Mouse (Mus musculus) thymus, adult 18-20 months (tissue): Measurements from ENCODE around the gene Sash1.

Experiments used
- DNase-seq, 2 experiments: peaks; one replicate each; pipeline ENCODE4 v3.0.0; 2022; ENCODE audit warnings: mixed read lengths in 2 of 2

Sash1 gene

DNA sequence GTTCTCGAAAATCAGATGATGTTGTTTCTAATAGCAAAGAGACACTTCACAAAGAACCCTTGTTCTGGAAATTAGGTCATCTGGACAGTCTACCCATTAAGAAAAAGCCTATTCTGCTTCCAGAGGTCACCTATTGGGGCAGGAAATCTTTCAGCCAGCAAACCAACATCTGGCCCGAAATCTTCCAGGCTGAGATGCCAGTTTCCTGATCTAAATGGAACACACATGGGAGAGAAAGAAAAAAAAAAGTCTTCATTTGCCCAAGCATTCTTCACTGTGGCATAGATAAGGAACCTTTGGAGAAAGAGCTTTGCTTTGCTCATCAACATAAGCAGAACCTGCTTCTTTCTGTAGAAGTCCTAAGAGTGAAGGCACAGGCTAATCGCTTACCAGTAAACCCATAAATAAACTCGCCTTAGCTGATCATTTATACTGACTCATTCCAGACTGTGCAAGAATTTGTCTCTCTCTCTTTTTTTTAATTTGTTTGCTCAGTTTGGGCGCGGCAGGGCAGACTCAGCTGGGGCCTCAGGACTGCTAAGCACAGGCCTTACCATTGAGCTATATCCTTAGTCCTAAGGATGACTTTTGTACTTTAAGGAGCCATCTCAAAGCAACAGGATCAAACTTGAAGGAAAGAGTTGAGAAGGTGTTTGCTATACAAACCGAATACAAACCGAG lies 13.1 kb upstream of the Sash1 start:
- no peak for DNase-seq

DNA sequence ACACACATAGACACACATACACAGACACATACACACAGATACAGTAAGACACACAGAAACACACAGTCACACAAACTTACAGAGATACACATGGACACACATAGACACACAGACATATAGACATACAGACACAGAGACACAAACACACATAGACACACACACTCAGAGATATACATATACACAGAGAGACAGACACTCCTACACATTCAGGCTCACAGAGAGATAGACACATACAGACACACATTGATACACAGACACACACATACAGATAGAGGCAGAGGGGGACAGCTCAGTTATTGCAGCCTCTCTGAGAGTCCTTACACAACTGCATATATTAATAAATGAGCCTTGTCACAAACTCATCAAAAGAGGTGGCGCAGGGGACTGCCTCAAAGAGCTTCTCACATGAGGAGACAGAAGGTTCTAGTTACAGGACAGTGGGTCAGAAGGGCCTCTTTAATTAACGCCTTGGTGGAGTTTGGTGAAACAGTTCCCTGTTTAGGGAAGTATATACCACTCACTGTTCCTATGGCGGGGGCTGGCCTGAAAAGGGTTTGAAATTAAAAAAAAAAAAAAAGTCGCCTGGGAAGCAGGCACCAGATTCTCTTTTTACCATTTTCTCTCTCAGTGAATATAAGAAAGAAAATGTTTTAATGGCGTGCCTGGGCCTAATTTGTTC lies 12.4 kb upstream of the Sash1 start:
- no peak for DNase-seq

DNA sequence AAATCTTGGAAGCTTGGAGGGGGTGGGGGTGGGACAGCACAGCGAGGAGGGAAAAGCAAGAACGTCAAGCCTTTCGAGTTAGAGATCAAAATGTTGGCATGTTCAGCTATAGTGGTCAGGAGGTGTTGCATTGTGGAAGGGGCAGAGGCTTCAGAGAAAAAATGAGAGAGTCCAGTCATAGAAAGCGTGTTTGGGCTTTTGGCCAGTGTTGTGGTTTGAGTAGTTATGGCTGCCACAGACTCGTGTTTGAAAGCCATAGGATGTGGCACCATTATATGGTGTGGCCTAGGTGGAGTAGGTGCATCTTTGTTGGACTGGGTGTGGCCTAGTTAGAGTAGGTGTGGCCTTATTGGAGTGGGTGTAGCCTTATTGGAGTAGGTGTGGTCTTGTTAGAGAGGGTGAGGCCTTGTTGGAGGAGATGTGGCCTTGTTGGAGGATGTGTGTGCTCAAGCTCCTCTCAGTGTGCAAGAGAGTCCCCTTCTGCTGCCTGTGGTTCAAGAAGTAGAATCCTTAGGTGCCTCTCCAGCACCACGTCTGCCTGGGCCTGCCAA lies 9.2 kb upstream of the Sash1 start:
- no peak for DNase-seq

DNA sequence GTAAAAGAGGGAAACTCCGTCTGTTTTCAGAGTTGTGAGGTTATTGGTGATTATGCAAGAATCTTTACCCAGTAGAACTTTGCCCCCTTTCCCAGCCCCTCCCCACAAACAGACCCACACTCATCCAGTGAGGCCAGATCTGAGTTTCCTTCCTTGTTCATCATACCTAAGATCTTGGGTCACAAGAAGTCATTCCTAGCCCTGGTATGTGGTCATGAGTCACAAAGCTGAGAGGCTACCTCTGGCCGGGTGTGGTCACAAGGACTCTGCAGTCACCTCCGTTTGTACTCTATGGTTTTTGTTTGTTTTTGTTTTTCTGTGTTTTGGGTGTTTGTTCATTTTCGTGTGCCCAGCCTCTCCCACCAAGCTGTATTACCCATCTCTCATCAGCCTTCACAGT lies 4.6 kb upstream of the Sash1 start:
- DNase-seq = no peak

DNA sequence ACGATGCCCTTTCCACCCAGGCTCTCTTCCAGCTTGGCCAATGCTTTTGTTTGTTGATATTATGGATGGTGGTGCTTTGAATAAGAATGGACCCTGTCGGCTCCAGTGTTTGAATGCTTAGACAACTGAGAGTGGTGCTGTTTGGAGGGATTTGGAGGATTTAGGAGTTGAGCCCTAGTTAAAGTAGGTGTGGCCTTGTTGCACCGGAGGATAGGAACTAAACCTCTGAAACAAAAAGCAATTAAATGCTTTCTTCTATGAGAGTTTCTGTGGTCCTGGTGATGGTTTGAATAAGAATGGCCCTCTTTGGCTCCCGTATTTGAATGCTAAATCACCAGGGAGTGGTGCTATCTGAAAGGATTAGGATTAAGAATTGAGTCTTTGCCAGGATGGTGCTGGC lies 3.5 kb upstream of the Sash1 start:
- no peak for DNase-seq

DNA sequence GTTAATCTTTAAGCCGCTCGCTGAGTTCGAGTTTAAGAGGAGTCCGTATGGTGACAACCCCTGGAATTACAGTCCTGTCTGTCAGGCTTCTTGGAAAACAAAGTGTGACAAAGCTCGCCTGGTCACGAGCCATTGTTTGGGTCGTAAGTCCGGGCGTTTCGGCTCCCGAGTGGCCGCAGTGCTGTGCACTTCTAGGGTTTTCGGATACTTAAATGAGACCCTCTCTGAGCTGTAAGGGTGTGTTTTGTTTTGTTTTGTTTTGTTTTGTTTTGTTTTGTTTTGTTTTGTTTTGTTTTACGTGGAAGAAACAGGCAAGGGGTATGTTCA lies 621 bp upstream of the Sash1 start:
- no peak for DNase-seq

DNA sequence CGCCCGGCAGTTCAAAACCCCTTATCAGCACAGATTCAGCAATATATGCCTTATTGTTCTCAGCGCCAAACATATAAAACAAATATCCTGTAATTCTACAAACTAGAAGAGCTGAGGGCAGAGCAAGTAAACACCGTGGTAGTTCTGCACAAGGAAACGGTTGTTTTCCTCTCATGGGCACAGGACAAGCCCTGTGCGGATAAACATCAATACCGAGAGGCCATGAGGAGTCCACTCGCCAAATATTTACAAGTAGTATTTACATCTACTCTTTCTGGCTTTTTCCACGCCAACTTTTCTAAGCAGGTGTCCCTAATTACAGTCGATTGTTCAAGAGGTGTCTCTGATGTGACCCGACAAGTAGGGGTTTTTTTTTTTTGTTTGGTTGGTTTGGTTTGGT lies 669 bp downstream of the Sash1 start:
- DNase-seq = no peak

DNA sequence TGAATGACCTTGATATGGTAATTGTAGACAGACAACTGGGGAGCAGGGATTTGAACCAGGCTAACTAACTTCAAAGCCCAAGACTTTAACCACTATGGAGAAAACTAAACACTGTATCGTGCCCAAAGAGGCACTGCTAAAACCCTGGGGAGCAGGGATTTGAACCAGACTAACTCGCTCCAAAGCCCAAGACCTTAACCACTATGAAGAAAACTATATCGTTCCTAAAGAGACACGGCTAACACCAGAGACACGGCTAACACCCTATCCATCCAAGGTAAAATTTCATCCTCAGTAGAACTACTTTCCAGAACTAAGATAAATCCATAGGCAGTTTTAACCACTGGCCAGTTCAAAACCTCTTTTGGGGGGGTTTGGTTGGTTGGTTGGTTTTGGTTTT lies 1.3 kb downstream of the Sash1 start:
- no peak for DNase-seq

DNA sequence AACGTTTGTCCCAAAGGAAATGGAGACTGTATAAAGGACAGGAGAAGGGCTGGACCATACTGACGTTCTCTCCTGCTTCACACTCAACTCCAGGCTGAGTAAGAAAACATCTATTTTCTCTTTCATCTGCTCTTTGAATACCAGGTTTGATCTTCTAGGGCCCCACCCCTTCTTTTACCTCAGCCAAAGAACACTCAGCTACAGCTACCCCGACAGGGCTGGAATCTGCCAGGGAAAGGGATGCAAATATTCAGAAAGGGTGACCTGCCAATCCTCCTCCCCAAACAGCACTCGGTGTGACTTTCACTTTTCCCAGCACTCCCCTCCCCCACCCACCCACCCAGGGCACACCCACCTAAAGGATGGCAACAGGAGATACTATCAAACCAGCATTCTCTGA lies 2.2 kb downstream of the Sash1 start:
- DNase-seq = no peak

DNA sequence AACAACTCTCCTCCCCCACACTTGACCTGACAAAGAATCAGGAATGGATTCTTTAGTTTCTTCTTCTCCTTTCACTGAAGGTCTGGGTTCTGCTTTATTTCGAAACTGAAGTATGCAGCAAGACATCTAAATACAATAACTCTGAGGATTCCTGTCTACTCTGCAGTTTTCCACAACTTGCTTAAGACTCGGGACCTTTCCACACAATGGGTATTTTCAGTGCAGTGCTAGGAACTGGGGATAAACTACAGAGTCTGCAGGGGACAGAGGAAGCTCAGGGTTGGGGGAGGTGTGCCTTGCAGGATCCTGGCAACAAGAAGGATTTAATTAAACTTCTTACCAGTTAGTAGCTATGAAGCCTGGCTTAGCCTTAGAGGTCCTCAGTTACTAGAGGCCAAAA lies 4.1 kb downstream of the Sash1 start:
- DNase-seq = no peak

DNA sequence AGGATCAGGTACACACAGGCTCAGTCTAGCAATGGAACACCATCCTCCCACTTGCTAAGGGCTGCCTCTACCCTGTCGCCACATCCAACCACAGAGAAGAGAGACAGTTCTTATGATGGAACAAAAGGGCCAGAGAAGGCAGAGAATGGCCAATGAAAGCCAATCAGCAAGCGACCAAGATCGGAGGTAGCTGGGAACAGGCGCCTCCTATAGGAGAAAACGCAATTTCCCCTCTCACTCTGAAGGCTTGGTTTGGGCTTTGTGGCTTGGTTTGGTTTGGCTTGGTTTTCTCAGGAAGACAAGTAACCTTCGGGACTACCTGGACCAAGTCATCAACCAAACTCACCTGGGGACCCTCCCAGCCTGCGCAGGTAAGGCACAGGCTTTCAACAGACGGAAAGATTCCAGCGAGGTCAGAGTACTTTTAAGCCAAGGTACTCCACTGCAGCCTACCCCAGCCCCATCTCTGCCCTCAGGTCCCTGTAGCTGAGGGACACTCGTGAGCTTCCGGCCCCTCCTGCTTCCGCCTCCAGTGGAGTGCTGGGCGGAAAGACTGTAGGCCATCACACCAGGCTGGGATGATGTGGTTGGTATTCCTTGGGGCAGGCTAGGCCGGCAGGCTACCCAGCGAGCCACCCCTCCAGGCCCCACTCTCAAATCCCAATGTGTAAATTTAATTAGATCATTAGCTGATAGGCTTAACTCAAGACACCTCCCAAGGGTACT lies 4.8 kb downstream of the Sash1 start:
- no peak for DNase-seq

DNA sequence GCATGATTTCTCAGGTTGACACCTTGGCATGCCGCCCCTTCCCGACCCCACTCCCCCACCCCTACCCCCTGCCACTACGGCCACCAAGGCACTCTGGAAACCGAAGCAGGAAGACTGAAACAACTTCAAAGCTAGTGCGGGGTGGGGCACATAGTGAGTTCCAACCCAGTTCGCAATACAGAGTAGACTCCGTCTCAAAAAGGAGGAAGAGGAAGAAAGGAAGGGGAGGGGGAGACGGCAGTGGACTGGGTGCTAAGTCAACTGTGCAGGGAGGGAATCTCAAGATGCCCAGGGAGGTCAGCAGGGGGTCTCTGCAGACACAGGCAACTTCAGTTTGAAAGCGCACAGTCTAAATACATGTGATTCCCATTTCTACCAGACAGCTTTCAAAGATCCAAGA lies 7.0 kb downstream of the Sash1 start:
- no peak for DNase-seq

DNA sequence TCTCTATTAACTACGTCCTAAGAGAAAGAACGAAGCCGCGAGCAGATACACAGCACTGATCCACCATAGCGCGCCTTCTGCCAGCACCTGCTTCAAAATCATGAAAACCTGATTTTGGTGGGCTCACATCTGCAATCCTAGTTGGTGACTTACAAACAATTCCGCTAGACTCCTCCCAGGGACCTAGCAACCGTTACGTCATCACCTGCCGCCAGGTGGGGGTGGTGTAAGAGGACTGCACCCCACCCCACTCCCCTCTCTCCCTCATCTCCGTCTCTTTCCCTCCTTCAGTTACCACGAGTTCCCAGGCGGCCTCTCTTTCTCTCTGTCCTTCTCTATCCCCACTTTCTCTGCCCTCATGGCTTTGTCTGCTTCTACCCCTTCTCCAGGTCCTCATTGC lies 7.5 kb downstream of the Sash1 start:
- DNase-seq = no peak

DNA sequence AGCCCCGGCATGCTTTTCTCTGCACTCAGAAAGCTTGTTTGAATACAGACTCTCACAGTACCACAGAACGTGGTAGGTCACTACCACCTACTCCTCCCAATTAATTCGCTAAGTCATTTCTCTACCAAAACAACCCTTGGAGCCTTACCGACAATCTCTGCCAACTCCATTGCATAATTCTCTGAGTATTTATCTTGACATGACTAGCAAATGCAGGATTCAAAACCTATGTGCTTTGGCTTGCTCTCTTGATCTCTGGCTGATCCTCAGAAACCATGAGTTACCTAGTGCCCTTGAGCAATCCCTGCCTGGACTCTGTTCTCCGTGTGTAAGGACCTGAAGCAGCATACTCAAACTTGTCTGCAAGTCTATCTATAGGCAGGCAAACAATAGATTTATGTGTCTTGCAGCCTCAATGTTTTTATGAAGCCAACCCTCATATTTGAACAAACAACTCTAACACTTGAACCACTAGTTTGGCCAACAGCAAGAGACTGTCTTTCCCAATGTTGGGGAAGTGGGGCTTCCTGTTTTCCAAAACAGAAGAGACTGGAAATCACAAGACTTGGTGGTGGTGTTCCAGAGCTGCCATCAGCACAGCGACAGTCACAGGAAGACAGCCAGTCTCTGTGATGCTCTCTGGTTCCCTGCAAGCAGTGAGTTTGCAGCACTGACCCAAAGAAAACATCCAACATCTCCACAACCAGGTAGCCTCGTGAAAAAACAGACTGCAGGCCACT lies 12.1 kb downstream of the Sash1 start:
- no peak for DNase-seq

DNA sequence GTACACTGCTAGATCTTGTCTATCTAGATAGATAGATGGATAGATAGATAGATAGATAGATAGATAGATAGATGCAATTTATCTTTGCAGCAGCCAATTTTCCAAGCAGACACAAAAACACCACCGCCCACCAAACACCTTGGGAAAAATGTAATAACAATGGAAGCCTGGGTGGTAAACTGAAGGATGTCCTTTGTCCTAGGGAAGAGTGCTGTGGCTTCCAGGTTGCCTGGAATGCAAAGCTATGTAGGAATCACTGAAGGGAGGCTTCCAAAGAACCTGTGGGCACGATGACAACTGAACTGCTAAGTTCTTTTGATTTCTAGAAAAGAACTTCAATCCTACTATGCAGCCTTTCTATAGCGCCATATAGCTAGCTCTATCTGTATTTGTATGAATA lies 13.1 kb downstream of the Sash1 start:
- no peak for DNase-seq

DNA sequence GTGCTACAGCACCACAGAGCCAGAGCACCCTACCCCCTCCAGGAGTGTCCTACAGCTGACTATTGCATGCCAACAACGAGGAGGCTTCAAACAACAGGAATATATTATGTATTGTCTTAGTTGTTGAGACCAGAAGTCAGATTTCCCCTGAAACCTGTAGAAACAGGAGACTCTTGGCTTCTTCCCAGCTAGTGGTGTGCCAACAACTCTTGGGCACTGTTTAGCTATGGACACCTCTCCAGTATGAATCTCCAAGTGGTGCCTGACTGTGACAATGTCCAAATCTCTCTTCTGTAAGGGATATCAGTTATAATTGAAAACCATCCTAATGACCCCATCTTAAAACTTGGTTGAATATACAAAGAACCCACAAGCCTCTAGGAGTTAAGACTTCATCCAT lies 13.9 kb downstream of the Sash1 start:
- DNase-seq = no peak

DNA sequence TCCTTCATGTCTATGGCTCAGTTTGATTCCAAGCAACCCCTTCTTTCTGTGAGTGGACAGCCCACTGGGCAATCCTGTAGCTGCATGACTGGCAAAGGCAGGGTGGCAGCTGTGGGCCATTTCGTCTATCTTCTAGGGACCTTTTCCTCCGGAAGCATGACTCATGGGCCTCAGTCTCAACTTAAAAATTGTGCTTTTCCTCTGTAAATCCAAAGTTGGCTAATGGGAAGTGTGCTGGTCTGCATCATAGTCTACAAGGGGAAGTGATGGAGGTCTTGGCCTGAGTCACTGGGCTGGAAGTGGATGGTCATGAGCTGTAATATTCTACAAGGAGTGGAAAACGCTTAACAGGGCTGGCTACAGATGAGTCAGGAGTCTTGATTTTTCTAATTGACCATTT lies 15.5 kb downstream of the Sash1 start:
- DNase-seq = no peak

DNA sequence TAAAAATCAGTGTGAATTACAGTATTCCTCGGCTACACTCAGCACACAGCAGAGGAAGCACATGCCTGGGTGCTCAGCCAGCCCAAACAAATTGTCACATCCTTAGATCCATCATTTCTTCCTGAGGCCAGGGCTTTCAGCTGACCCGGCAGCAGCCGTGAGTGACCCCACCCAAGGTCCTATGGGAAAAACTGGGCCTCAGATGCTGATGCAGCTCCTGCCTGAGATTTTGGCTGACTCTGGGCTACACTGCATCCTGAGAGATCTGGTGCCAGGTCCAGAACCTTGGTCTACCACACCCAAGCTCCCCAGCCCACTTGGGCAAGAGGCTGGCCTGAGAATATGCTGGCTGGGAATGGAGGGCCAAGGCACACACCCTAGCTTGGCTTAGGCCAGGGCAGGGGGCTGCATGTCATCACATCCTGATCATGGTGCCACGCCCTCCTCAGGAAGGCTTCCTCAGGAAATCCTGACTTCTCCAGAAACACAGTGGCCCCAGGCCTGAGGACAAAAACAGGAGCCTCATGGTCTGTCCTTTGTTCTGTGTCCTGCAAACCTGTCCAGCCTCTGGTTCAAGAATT lies 19.7 kb downstream of the Sash1 start:
- no peak for DNase-seq

DNA sequence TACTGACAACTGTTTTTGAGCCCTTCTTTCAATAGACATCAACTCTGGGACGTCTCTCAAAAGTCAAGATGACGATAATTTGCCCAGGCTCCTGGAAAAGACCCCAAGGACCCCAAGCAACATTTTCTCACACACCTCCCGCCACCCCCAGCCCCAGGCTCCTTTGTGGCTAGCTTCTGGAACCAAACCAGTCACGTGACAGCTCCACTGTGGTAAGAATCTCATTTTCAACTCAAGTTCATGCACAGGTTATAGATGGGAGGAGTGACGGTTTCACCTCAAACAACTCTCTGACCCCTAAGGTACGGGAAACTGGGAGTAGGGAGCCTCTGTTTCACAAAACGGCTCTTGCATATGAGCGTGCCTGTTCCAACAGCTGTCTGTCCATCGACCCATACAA lies 25.2 kb downstream of the Sash1 start:
- no peak for DNase-seq

DNA sequence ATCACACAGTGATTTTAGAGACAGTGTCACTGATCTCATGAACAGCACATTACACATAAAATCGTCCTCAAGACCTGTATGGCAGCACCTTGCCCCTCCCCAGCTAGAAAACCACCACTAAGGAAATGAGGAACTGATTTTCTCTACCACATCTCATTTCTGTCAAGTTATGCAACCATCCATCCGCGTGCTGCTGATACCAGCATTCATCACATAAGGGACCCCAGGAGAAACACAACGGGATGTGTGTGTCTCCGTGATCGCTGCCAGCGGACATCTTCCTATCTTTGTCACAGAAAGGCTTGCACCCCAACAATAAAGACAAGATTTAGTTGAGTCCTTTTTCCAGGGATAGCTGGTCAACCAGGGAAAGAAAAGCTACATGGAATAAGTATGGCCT lies 27.2 kb downstream of the Sash1 start:
- no peak for DNase-seq

DNA sequence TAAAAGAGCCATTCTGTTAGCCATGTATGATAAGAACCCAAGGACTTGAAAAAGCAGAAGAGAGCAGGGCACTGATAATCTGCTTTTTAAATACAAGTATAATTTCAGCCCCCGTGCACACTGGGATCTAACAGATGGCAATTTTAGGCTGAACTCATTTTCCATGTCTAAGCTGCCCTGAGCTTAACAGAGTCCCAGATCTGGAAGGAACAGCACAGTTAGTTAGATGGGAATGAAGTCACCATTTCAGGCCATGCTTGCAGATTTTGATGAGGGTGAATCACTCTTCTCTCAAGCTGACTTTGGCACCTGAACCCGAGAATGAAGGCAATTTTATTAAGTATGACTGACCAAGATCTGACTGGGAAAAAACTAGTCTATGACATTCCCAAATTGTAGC lies 28.9 kb downstream of the Sash1 start:
- no peak for DNase-seq

DNA sequence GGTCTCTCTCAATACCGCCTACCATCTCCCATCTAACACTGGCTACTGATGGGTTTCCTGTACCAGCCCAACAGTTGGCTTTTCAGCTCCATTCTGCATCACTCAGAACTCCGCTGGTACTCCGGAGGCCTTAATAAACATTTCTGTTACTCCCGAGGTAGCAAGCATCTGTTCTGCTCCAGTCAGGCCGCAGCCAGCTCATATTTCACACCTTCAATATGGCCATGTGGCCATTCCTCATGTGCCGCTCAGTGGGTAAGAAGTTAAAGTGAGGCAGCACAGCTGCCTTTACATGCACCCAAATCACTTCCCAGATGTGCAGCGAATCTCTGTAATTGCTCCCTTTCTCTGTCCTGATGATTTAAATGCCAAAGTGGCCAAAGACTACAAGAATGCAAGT lies 32.5 kb downstream of the Sash1 start:
- DNase-seq = no peak

DNA sequence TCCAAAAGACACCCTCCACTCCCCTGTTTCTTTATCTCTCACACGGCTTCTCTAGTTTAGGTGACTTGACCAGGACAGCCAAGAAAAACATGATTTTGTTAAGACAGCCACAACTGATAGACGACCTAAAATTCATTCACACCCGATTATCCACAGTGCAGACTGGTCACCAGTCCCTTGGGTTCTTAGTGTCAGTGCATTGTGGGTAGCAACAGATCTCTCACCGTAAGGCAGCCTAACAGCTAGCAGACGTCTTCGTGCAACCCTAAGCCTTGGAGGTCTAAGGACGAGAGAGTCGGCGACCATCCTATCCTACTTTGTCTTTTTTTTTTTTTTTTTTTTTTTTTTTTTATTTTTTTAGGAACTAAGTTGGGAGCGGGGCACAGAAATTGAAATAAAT lies 34.2 kb downstream of the Sash1 start:
- DNase-seq = no peak
